Mouse (Mus musculus) lung, postnatal 0 days (tissue): ENCODE measurements around the gene Gm20538. TPM values are rescaled to one million over a fixed set of nuclear protein-coding genes. Genes with fewer than 3 reads are reported as not detected.

Source experiments
- ATAC-seq: fragments of 200-750 bp; cut with Nextera tagmentation; 2 replicates; pipeline ENCODE4 v1.8.0; 2017; ENCODE audit warnings: moderate library complexity
- DNase-seq: peaks from one replicate; pipeline ENCODE4 v3.0.0-alpha.2; 2016; ENCODE audit warnings: low spot score
- H3K27ac ChIP-seq: fragments of 300-500 bp; sonication (generic); 2 replicates; pipeline ENCODE4 v1.5.1; 2014; ENCODE audit warnings: antibody characterized with exemption, mild to moderate bottlenecking, low read length, mixed read lengths
- H3K27me3 ChIP-seq: fragments of 300-500 bp; sonication (generic); replicated peaks from 2 replicates; pipeline ENCODE4 v1.6.1; 2014; ENCODE audit warnings: low read length, mixed read lengths; ENCODE audit not compliant: insufficient read depth
- H3K36me3 ChIP-seq: fragments of 300-500 bp; sonication (generic); 2 replicates; pipeline ENCODE4 v1.6.1; 2014; ENCODE audit warnings: low read length, mixed read lengths; ENCODE audit not compliant: insufficient read depth
- H3K4me1 ChIP-seq: fragments of 300-500 bp; sonication (generic); 2 replicates; pipeline ENCODE4 v1.6.1; 2014; ENCODE audit warnings: antibody characterized with exemption, low read depth, low read length, mixed read lengths; ENCODE audit not compliant: insufficient read depth
- H3K4me2 ChIP-seq: fragments of 300-500 bp; sonication (generic); replicated peaks from 2 replicates; pipeline ENCODE4 v1.6.1; 2014; ENCODE audit warnings: low read depth, mild to moderate bottlenecking, low read length, moderate library complexity, mixed read lengths
- H3K4me3 ChIP-seq: fragments of 300-500 bp; sonication (generic); 2 replicates; pipeline ENCODE4 v1.5.1; 2014; ENCODE audit warnings: low read depth, low read length
- H3K9ac ChIP-seq: fragments of 300-500 bp; sonication (generic); replicated peaks from 2 replicates; pipeline ENCODE4 v1.6.1; 2014; ENCODE audit warnings: low read depth, mild to moderate bottlenecking
- H3K9me3 ChIP-seq: fragments of 300-500 bp; sonication (generic); 2 replicates; pipeline ENCODE4 v1.6.1; 2016; ENCODE audit warnings: low read length, mixed read lengths
- CTCF ChIP-seq: IDR thresholded peaks from 2 replicates; pipeline ENCODE4 v1.5.1; 2016; ENCODE audit warnings: antibody characterized with exemption, mild to moderate bottlenecking
- EP300 ChIP-seq: IDR thresholded peaks from 2 replicates; pipeline ENCODE4 v1.6.1; 2016; ENCODE audit warnings: antibody characterized with exemption, mild to moderate bottlenecking, control low read depth
- WGBS: fragments of 180-500 bp; shearing (Covaris S2); extraction: QIAGEN DNeasy Blood & Tissue Kit; methylation state at CpG from one replicate; pipeline ENCODE4 v1.1.7; 2014; 5-methylcytosine and 5-hydroxymethylcytosine counted together
- polyA plus RNA-seq: library from polyadenylated mRNA; unstranded; fragments of >200 nt; fragmentation: Nextera tagmentation; extraction: Ambion mirVana; gene quantifications from 2 replicates; pipeline ENCODE4 v1.2.1, GENCODE M21; 2015

Gene Gm20538
- polyA plus RNA-seq, 1 experiment from 2014 or later, result 0.86 TPM

- Histone ChIP-seq H3K27ac (no peak overlapping the region), H3K4me3 (no peak overlapping the region), H3K9me3 (no peaks in the 10 kb centered on the region), H3K27me3 (no peaks in the 10 kb centered on the region), H3K4me2 (no peak overlapping the region), H3K36me3 (no peaks in the 10 kb centered on the region), H3K9ac (no peak overlapping the region), H3K4me1 (no peaks in the 10 kb centered on the region)
- 58% methylated on average over 9 of the region's 9 CpGs for WGBS
- no peak for DNase-seq
- no peak for TF ChIP-seq CTCF
- TF ChIP-seq EP300, result no peak
- ATAC-seq, result no peak
These were observed 27.0 kb downstream of the Gm20538 start for GRCm38 (mm10) chr19:44525551-44526205.

GRCm38 (mm10) chr19:44519152-44519551 lies 33.5 kb downstream of the Gm20538 start:
- Histone ChIP-seq H3K9me3 (no peaks in the 10 kb centered on the region), H3K36me3 (no peaks in the 10 kb centered on the region), H3K4me1 (0 out of 2 replicates have a peak, but pooled peaks cover 3% of the 10 kb centered on the region), H3K9ac (no peak overlapping the region), H3K4me2 (no peak overlapping the region), H3K27me3 (peaks cover 7% of the 10 kb centered on the region; the same call in 1 of the 2 replicates), H3K4me3 (no peak overlapping the region), H3K27ac (no peak overlapping the region)
- DNase-seq, result peak; percentile 81
- ATAC-seq, result peak; percentile 73
- 30% methylated on average over 7 of the region's 7 CpGs for WGBS
- TF ChIP-seq EP300, result peak; percentile 62; the same call in 1 of the 2 replicates
- TF ChIP-seq CTCF, result peak; percentile 49

GRCm38 (mm10) chr19:44517996-44518768 lies 34.4 kb downstream of the Gm20538 start:
- no peaks in the 10 kb centered on the region for H3K36me3 ChIP-seq
- H3K9ac ChIP-seq, result no peak overlapping the region
- ATAC-seq (peak; percentile 29; the same call in 1 of the 2 replicates), DNase-seq (peak; percentile 28)
- no peaks in the 10 kb centered on the region for H3K9me3 ChIP-seq
- H3K27ac ChIP-seq, result no peak overlapping the region
- TF ChIP-seq EP300 (no peak), CTCF (peak; percentile 50)
- peaks cover 17% of the 10 kb centered on the region; the same call in 1 of the 2 replicates for H3K27me3 ChIP-seq
- WGBS, result 58% methylated on average over 12 of the region's 12 CpGs
- H3K4me2 ChIP-seq, result no peak overlapping the region
- 0 out of 2 replicates have a peak, but pooled peaks cover 3% of the 10 kb centered on the region for H3K4me1 ChIP-seq
- H3K4me3 ChIP-seq, result no peak overlapping the region

GRCm38 (mm10) chr19:44515769-44516168 lies 36.9 kb downstream of the Gm20538 start:
- ATAC-seq (no peak), DNase-seq (no peak)
- TF ChIP-seq EP300 (no peak), CTCF (no peak)
- Histone ChIP-seq H3K36me3 (no peaks in the 10 kb centered on the region), H3K27ac (no peak overlapping the region), H3K4me3 (no peak overlapping the region), H3K27me3 (peaks cover 39% of the 10 kb centered on the region), H3K9ac (no peak overlapping the region), H3K9me3 (no peaks in the 10 kb centered on the region), H3K4me2 (no peak overlapping the region), H3K4me1 (peaks cover 13% of the 10 kb centered on the region; the same call in 1 of the 2 replicates)
- 55% methylated on average over 6 of the region's 6 CpGs for WGBS

GRCm38 (mm10) chr19:44514521-44515451 lies 37.8 kb downstream of the Gm20538 start:
- peaks cover 13% of the 10 kb centered on the region; the same call in 1 of the 2 replicates for H3K4me1 ChIP-seq
- H3K9me3 ChIP-seq, result no peaks in the 10 kb centered on the region
- ATAC-seq (no peak), DNase-seq (no peak)
- H3K9ac ChIP-seq, result no peak overlapping the region
- H3K27me3 ChIP-seq, result peaks cover 49% of the 10 kb centered on the region
- no peak overlapping the region for H3K4me3 ChIP-seq
- no peaks in the 10 kb centered on the region for H3K36me3 ChIP-seq
- TF ChIP-seq CTCF, result 0 out of 2 replicates have a peak, but pooled peaks have one; percentile 4
- no peak for TF ChIP-seq EP300
- no peak overlapping the region for H3K27ac ChIP-seq
- H3K4me2 ChIP-seq, result no peak overlapping the region
- 12% methylated on average over 14 of the region's 14 CpGs for WGBS
